Mouse (Mus musculus) gastrocnemius, adult 2 months (tissue): ENCODE results near the gene Morn5. TPM values are rescaled to one million over a fixed set of nuclear protein-coding genes. Genes with fewer than 3 reads are reported as not detected.

Source experiments
- DNase-seq: peaks from one replicate; pipeline ENCODE4 v3.0.0; 2022
- H3K27ac ChIP-seq: fragments of 200-600 bp; 2 replicates; pipeline ENCODE4 v1.8.1; 2022; ENCODE audit warnings: mild to moderate bottlenecking
- H3K4me3 ChIP-seq: fragments of 200-600 bp; 2 replicates; pipeline ENCODE4 v1.8.1; 2022; ENCODE audit warnings: mild to moderate bottlenecking, moderate library complexity
- CTCF ChIP-seq: fragments of 200-600 bp; IDR thresholded peaks from 2 replicates; pipeline ENCODE4 v1.8.1; 2022; ENCODE audit warnings: antibody characterized with exemption, mild to moderate bottlenecking, moderate library complexity
- intact Hi-C: fragments of 180-260 bp; cut with DNase I; formaldehyde crosslinking; loops from one replicate; pipeline ENCODE4 v1.15.1; 2025
- total RNA-seq, 2 experiments: library from RNA; stranded (reverse); gene quantifications; 2 replicates each; pipeline ENCODE4 v1.2.3; 2021

Gene Morn5
- total RNA-seq, 2 experiments from 2014 or later: not detected

GRCm38 (mm10) chr2:36035413-36036081, 13.7 kb upstream of the Morn5 start:
- intact Hi-C loops: no loop called here
- DNase-seq: no peak
- Histone ChIP-seq H3K27ac (peak overlapping the region; percentile 52; the same call in 1 of the 2 replicates), H3K4me3 (no peak overlapping the region)
- TF ChIP-seq CTCF: no peak

GRCm38 (mm10) chr2:36039297-36039985, 9.8 kb upstream of the Morn5 start:
- TF ChIP-seq CTCF: no peak
- Histone ChIP-seq H3K27ac (no peak overlapping the region), H3K4me3 (no peak overlapping the region)
- DNase-seq: no peak
- intact Hi-C loops: no loop called here

GRCm38 (mm10) chr2:36040872-36041271, 8.4 kb upstream of the Morn5 start:
- Histone ChIP-seq H3K4me3 (no peak overlapping the region), H3K27ac (peak overlapping the region; percentile 51)
- intact Hi-C loops: no loop called here
- DNase-seq: no peak
- TF ChIP-seq CTCF: no peak

GRCm38 (mm10) chr2:36048164-36048563, 1.1 kb upstream of the Morn5 start:
- H3K4me3 ChIP-seq: peak overlapping the region; percentile 98
- no peak for DNase-seq
- no peak for TF ChIP-seq CTCF
- intact Hi-C loops: loop anchor here (5.0 kb wide), 2 partner anchors 44 to 89 kb away; partner anchors contain the start of genes Mrrf and Rbm18
- H3K27ac ChIP-seq: peak overlapping the region; percentile 96

GRCm38 (mm10) chr2:36049567-36049954, 303 bp downstream of the Morn5 start:
- no peak for DNase-seq
- intact Hi-C loops: loop anchor here (5.0 kb wide), 2 partner anchors 43 to 88 kb away; partner anchors contain the start of genes Mrrf and Rbm18
- H3K4me3 ChIP-seq: peak overlapping the region; percentile 98
- TF ChIP-seq CTCF: no peak
- H3K27ac ChIP-seq: no peak overlapping the region

- H3K27ac ChIP-seq: no peak overlapping the region
- DNase-seq: no peak
- no peak overlapping the region for H3K4me3 ChIP-seq
- intact Hi-C loops: no loop called here
- no peak for TF ChIP-seq CTCF
Observed at GRCm38 (mm10) chr2:36053249-36053648, 4.0 kb downstream of the Morn5 start.

GRCm38 (mm10) chr2:36056248-36056647, 7.0 kb downstream of the Morn5 start:
- DNase-seq: peak; percentile 67
- intact Hi-C loops: no loop called here
- H3K27ac ChIP-seq: no peak overlapping the region
- TF ChIP-seq CTCF: no peak
- no peak overlapping the region for H3K4me3 ChIP-seq

- no peak overlapping the region for H3K4me3 ChIP-seq
- H3K27ac ChIP-seq: no peak overlapping the region
- intact Hi-C loops: no loop called here
- no peak for TF ChIP-seq CTCF
- no peak for DNase-seq
Observed at GRCm38 (mm10) chr2:36061409-36061808, 12.2 kb downstream of the Morn5 start.

- H3K27ac ChIP-seq: no peak overlapping the region
- no peak for DNase-seq
- no peak for TF ChIP-seq CTCF
- no peak overlapping the region for H3K4me3 ChIP-seq
- intact Hi-C loops: no loop called here
Observed at GRCm38 (mm10) chr2:36067132-36067531, 17.9 kb downstream of the Morn5 start.

- no peak for TF ChIP-seq CTCF
Observed at GRCm38 (mm10) chr2:36071660-36072305, 22.5 kb downstream of the Morn5 start.

GRCm38 (mm10) chr2:36073781-36074180, 24.5 kb downstream of the Morn5 start:
- intact Hi-C loops: no loop called here
- no peak for TF ChIP-seq CTCF
- peak; percentile 39 for DNase-seq
- Histone ChIP-seq H3K4me3 (no peak overlapping the region), H3K27ac (peak overlapping the region; percentile 48; the same call in 1 of the 2 replicates)

More at GRCm38 (mm10) chr2:36071660-36072305, 22.5 kb downstream of the Morn5 start:
- Histone ChIP-seq H3K27ac (no peak overlapping the region), H3K4me3 (no peak overlapping the region)
- intact Hi-C loops: no loop called here
- no peak for DNase-seq

GRCm38 (mm10) chr2:36075210-36075609, 26.0 kb downstream of the Morn5 start:
- no peak for TF ChIP-seq CTCF
- DNase-seq: no peak
- no peak overlapping the region for H3K4me3 ChIP-seq
- no peak overlapping the region for H3K27ac ChIP-seq
- intact Hi-C loops: loop anchor here (1.0 kb wide), 1 partner anchor 42 kb away; no protein-coding TSS in a partner anchor
